Mouse (Mus musculus) stomach, embryonic 15.5 days (tissue): ENCODE results near the gene Arl4a. TPM values are rescaled to one million over a fixed set of nuclear protein-coding genes. Genes with fewer than 3 reads are reported as not detected.

ENCODE experiments used
- ATAC-seq: fragments of 200-750 bp; cut with Nextera tagmentation; 2 replicates; pipeline ENCODE4 v1.8.0; 2017; ENCODE audit warnings: low read depth, moderate number of reproducible peaks, moderate TSS enrichment; ENCODE audit not compliant: insufficient read depth, low FRiP score
- H3K27ac ChIP-seq: fragments of 300-500 bp; sonication (generic); 2 replicates; pipeline ENCODE4 v1.5.1; 2015; ENCODE audit warnings: mild to moderate bottlenecking, inconsistent platforms
- H3K27me3 ChIP-seq: fragments of 300-500 bp; sonication (generic); replicated peaks from 2 replicates; pipeline ENCODE4 v1.6.1; 2015; ENCODE audit warnings: inconsistent platforms
- H3K36me3 ChIP-seq: fragments of 300-500 bp; sonication (generic); 2 replicates; pipeline ENCODE4 v1.6.1; 2015; ENCODE audit warnings: inconsistent platforms
- H3K4me1 ChIP-seq: fragments of 300-500 bp; sonication (generic); 2 replicates; pipeline ENCODE4 v1.6.1; 2015; ENCODE audit warnings: inconsistent platforms
- H3K4me2 ChIP-seq: fragments of 300-500 bp; sonication (generic); 2 replicates; pipeline ENCODE4 v1.6.1; 2015; ENCODE audit warnings: mild to moderate bottlenecking, inconsistent platforms
- H3K4me3 ChIP-seq: fragments of 300-500 bp; sonication (generic); replicated peaks from 2 replicates; pipeline ENCODE4 v1.5.1; 2015; ENCODE audit warnings: inconsistent platforms
- H3K9ac ChIP-seq: fragments of 300-500 bp; sonication (generic); 2 replicates; pipeline ENCODE4 v1.6.1; 2015; ENCODE audit warnings: inconsistent platforms
- H3K9me3 ChIP-seq: fragments of 300-500 bp; sonication (generic); 2 replicates; pipeline ENCODE4 v1.6.1; 2016; ENCODE audit warnings: inconsistent platforms
- WGBS: fragments of 180-500 bp; shearing (Covaris S2); methylation state at CpG from one replicate; pipeline ENCODE4 v1.1.7; 2015; 5-methylcytosine and 5-hydroxymethylcytosine counted together
- polyA plus RNA-seq: library from polyadenylated mRNA; unstranded; fragments of >200 nt; fragmentation: Nextera tagmentation; extraction: Ambion mirVana; gene quantifications from 2 replicates; pipeline ENCODE4 v1.2.1, GENCODE M21; 2015

Arl4a gene
- polyA plus RNA-seq, 1 experiment from 2014 or later = 49.0 TPM

GRCm38 (mm10) chr12:39977996-39978590 lies 59.7 kb downstream of the Arl4a start:
- Histone ChIP-seq H3K36me3 (no peaks in the 10 kb centered on the region), H3K9ac (no peak overlapping the region), H3K4me3 (no peak overlapping the region), H3K4me2 (no peak overlapping the region), H3K4me1 (no peaks in the 10 kb centered on the region), H3K9me3 (no peaks in the 10 kb centered on the region), H3K27ac (no peak overlapping the region), H3K27me3 (no peaks in the 10 kb centered on the region)
- WGBS = 81% methylated on average over 8 of the region's 8 CpGs
- ATAC-seq = no peak

GRCm38 (mm10) chr12:39976426-39976825 lies 61.4 kb downstream of the Arl4a start:
- H3K9ac ChIP-seq = no peak overlapping the region
- H3K27ac ChIP-seq = no peak overlapping the region
- H3K4me1 ChIP-seq = no peaks in the 10 kb centered on the region
- H3K4me2 ChIP-seq = no peak overlapping the region
- H3K9me3 ChIP-seq = no peaks in the 10 kb centered on the region
- no peak for ATAC-seq
- no peak overlapping the region for H3K4me3 ChIP-seq
- WGBS = 80% methylated on average over 2 of the region's 2 CpGs
- no peaks in the 10 kb centered on the region for H3K36me3 ChIP-seq
- no peaks in the 10 kb centered on the region for H3K27me3 ChIP-seq

GRCm38 (mm10) chr12:39975829-39976340 lies 61.9 kb downstream of the Arl4a start:
- no peak overlapping the region for H3K4me2 ChIP-seq
- no peaks in the 10 kb centered on the region for H3K27me3 ChIP-seq
- no peaks in the 10 kb centered on the region for H3K9me3 ChIP-seq
- H3K4me3 ChIP-seq = no peak overlapping the region
- no peaks in the 10 kb centered on the region for H3K36me3 ChIP-seq
- no peak overlapping the region for H3K9ac ChIP-seq
- no peak for ATAC-seq
- WGBS = 48% methylated on average over 9 of the region's 9 CpGs
- no peak overlapping the region for H3K27ac ChIP-seq
- H3K4me1 ChIP-seq = no peaks in the 10 kb centered on the region

DNA sequence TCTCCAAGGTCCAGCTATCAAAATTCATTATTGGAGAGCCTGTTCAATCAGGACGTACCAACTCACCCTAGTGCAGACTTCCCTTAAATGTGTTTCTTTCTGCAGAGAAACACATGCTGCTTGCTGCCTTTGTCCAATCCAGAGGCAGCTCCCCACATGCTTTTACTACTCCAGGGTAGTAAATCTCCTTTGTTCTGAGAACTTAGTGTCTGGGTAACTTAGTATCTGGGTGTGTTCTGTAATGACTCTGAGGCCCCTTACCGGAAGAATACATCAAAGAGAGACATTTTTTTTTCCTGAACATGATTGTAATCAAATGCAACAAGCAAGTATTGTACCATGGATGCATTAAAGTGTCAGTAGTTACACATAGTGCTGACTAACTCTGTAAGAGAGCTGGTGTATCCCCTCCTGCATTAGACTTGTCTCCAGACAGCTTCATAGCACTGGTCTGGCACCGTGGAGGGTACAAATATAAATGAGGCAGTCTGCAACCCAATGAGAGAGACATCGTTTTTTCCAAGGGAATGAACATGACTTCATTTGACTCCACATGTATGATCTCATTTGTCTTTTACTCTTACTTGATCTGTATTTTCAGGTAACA lies 62.7 kb downstream of the Arl4a start:
- Histone ChIP-seq H3K4me1 (no peaks in the 10 kb centered on the region), H3K27me3 (no peaks in the 10 kb centered on the region), H3K27ac (no peak overlapping the region), H3K9me3 (no peaks in the 10 kb centered on the region), H3K9ac (no peak overlapping the region), H3K36me3 (no peaks in the 10 kb centered on the region), H3K4me2 (no peak overlapping the region), H3K4me3 (no peak overlapping the region)
- no peak for ATAC-seq
- WGBS = 49% methylated on average over 4 of the region's 4 CpGs

GRCm38 (mm10) chr12:39974273-39974672 lies 63.6 kb downstream of the Arl4a start:
- no peaks in the 10 kb centered on the region for H3K9me3 ChIP-seq
- 67% methylated on average over 1 of the region's 1 CpGs for WGBS
- no peak overlapping the region for H3K9ac ChIP-seq
- H3K27ac ChIP-seq = no peak overlapping the region
- H3K4me1 ChIP-seq = no peaks in the 10 kb centered on the region
- no peaks in the 10 kb centered on the region for H3K36me3 ChIP-seq
- no peak overlapping the region for H3K4me3 ChIP-seq
- H3K4me2 ChIP-seq = no peak overlapping the region
- no peak for ATAC-seq
- H3K27me3 ChIP-seq = no peaks in the 10 kb centered on the region

- H3K36me3 ChIP-seq = no peaks in the 10 kb centered on the region
- H3K4me3 ChIP-seq = no peak overlapping the region
- no peak overlapping the region for H3K4me2 ChIP-seq
- no peaks in the 10 kb centered on the region for H3K9me3 ChIP-seq
- no peak for ATAC-seq
- H3K9ac ChIP-seq = no peak overlapping the region
- no peaks in the 10 kb centered on the region for H3K4me1 ChIP-seq
- H3K27ac ChIP-seq = no peak overlapping the region
- H3K27me3 ChIP-seq = no peaks in the 10 kb centered on the region
Measured at GRCm38 (mm10) chr12:39969500-39969899, 68.3 kb downstream of the Arl4a start.

- no peaks in the 10 kb centered on the region for H3K36me3 ChIP-seq
- no peak overlapping the region for H3K4me2 ChIP-seq
- WGBS = 87% methylated on average over 3 of the region's 3 CpGs
- no peaks in the 10 kb centered on the region for H3K27me3 ChIP-seq
- no peaks in the 10 kb centered on the region for H3K4me1 ChIP-seq
- no peak overlapping the region for H3K27ac ChIP-seq
- ATAC-seq = no peak
- no peak overlapping the region for H3K9ac ChIP-seq
- no peaks in the 10 kb centered on the region for H3K9me3 ChIP-seq
- H3K4me3 ChIP-seq = no peak overlapping the region
Measured at GRCm38 (mm10) chr12:39968109-39968508, 69.7 kb downstream of the Arl4a start.

DNA sequence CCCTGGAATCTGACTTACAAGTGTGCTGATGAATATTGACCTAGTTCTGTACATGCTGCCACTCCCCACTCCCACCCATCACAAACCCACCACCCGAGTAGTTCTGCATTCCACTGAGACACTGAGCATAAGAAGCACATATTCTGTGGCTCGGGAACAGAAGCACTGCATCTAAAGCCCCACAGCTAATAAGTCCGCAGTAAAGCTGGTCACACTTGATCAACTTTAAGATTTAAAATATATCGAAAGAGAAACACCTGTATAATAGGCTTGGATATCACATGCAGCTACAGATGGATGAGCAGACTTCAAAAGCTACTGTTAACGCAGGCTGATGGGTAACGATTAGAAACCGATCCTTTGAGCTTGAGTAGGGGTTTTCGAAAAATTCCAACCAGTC lies 78.7 kb downstream of the Arl4a start:
- WGBS = 81% methylated on average over 8 of the region's 8 CpGs
- no peak for ATAC-seq
- no peak overlapping the region for H3K9ac ChIP-seq

GRCm38 (mm10) chr12:39957931-39958671 lies 79.7 kb downstream of the Arl4a start:
- Histone ChIP-seq H3K4me1 (no peaks in the 10 kb centered on the region), H3K9me3 (no peaks in the 10 kb centered on the region), H3K36me3 (no peaks in the 10 kb centered on the region), H3K4me3 (no peak overlapping the region), H3K27ac (no peak overlapping the region), H3K4me2 (no peak overlapping the region), H3K27me3 (no peaks in the 10 kb centered on the region), H3K9ac (no peak overlapping the region)
- ATAC-seq = no peak
- 53% methylated on average over 8 of the region's 8 CpGs for WGBS

More for the DNA sequence above, 78.7 kb downstream of the Arl4a start:
- no peak overlapping the region for H3K4me3 ChIP-seq
- H3K4me2 ChIP-seq = no peak overlapping the region
- no peak overlapping the region for H3K27ac ChIP-seq
- no peaks in the 10 kb centered on the region for H3K4me1 ChIP-seq
- no peaks in the 10 kb centered on the region for H3K9me3 ChIP-seq
- H3K27me3 ChIP-seq = no peaks in the 10 kb centered on the region
- H3K36me3 ChIP-seq = no peaks in the 10 kb centered on the region

DNA sequence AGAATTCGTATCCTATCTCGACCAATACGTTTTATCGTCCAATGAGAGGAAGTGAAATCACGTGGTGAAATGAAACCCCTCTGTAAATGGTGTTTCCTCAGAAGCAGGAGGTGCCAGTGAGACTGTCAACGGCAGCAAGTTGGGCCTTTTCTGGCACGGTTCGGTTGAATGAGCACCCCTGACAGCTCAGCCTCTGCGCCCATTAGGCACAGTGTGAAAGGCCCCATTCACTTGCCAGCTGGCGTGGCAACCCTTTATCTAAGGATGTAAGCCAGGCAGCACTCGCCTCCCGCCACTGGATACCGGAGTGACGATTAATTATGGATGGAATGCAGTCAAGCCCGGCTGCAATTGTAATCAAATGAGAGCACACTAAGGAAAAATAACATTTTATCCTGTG lies 81.4 kb downstream of the Arl4a start:
- Histone ChIP-seq H3K27me3 (no peaks in the 10 kb centered on the region), H3K36me3 (no peaks in the 10 kb centered on the region), H3K4me2 (no peak overlapping the region), H3K9ac (no peak overlapping the region), H3K9me3 (no peaks in the 10 kb centered on the region), H3K4me3 (no peak overlapping the region), H3K27ac (no peak overlapping the region), H3K4me1 (no peaks in the 10 kb centered on the region)
- 67% methylated on average over 15 of the region's 15 CpGs for WGBS
- no peak; the same call in 1 of the 2 replicates for ATAC-seq
